Mouse (Mus musculus) limb, embryonic 13.5 days (tissue): Measurements from ENCODE around the gene Ccdc24. TPM values are rescaled to one million over a fixed set of nuclear protein-coding genes. Genes with fewer than 3 reads are reported as not detected.

ENCODE experiments used
- ATAC-seq: fragments of 200-750 bp; cut with Nextera tagmentation; 2 replicates; pipeline ENCODE4 v1.8.0; 2017; ENCODE audit warnings: low read depth, moderate number of reproducible peaks, moderate TSS enrichment; ENCODE audit not compliant: low FRiP score
- H3K27ac ChIP-seq: fragments of 300-500 bp; sonication (generic); 2 replicates; pipeline ENCODE4 v1.5.1; 2015; ENCODE audit warnings: inconsistent platforms, mild to moderate bottlenecking, moderate library complexity
- H3K27me3 ChIP-seq: fragments of 300-500 bp; sonication (generic); 2 replicates; pipeline ENCODE4 v1.6.1; 2015; ENCODE audit warnings: mild to moderate bottlenecking, inconsistent platforms
- H3K36me3 ChIP-seq: fragments of 300-500 bp; sonication (generic); 2 replicates; pipeline ENCODE4 v1.6.1; 2015; ENCODE audit warnings: inconsistent platforms, mild to moderate bottlenecking, moderate library complexity
- H3K4me1 ChIP-seq: fragments of 300-500 bp; sonication (generic); 2 replicates; pipeline ENCODE4 v1.6.1; 2015; ENCODE audit warnings: inconsistent platforms
- H3K4me2 ChIP-seq: fragments of 300-500 bp; sonication (generic); replicated peaks from 2 replicates; pipeline ENCODE4 v1.6.1; 2015; ENCODE audit warnings: inconsistent platforms, mild to moderate bottlenecking, moderate library complexity
- H3K4me3 ChIP-seq: fragments of 300-500 bp; sonication (generic); 2 replicates; pipeline ENCODE4 v1.5.1; 2015; ENCODE audit warnings: moderate library complexity, mild to moderate bottlenecking, inconsistent platforms
- H3K9ac ChIP-seq: fragments of 300-500 bp; sonication (generic); 2 replicates; pipeline ENCODE4 v1.6.1; 2015; ENCODE audit warnings: mild to moderate bottlenecking, inconsistent platforms
- H3K9me3 ChIP-seq: fragments of 300-500 bp; sonication (generic); 2 replicates; pipeline ENCODE4 v1.6.1; 2016; ENCODE audit warnings: inconsistent platforms
- WGBS: fragments of 180-500 bp; shearing (Covaris S2); methylation state at CpG from one replicate; pipeline ENCODE4 v1.1.7; 2015; 5-methylcytosine and 5-hydroxymethylcytosine counted together
- polyA plus RNA-seq: library from polyadenylated mRNA; unstranded; fragments of >200 nt; fragmentation: Nextera tagmentation; extraction: Ambion mirVana; gene quantifications from 2 replicates; pipeline ENCODE4 v1.2.1, GENCODE M21; 2015

The Ccdc24 gene
- polyA plus RNA-seq, 1 experiment from 2014 or later = 1.3 TPM

GRCm38 (mm10) chr4:117912131-117912561 is 39.8 kb upstream of the Ccdc24 start:
- 89% methylated on average over 13 of the region's 13 CpGs for WGBS

DNA sequence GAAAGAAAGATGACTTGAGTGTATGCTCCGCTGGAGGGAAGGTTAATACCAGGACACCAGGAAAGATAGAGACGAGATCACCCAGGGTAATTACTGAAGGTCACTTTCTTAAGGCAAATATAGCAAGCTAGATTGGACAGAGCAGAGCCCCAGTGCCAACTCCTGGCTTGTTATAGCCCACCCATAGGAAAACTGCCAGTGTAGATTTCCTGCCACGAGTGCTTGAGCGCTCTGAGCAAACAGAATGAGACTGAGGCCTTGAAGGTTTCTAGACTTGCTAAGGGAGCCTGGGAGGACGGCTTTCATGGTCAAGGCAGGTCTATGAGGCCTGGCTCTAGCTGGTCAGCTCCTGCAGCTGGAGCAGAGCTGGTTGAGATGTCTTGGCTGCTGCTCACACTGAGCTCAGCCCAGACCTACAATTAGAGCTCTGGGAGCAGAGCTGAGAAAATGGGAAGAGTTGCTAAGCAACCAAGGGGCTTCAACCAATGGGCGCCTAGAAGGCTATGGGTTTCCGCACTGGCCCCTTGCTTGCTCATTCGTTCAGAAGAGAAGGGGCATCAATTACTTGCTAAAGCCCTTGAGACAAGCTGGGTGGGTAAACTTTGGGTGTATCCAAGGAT is 36.6 kb upstream of the Ccdc24 start:
- Histone ChIP-seq H3K4me3 (no peak overlapping the region), H3K36me3 (peaks cover 72% of the 10 kb centered on the region), H3K27ac (no peak overlapping the region), H3K9me3 (no peaks in the 10 kb centered on the region), H3K27me3 (no peaks in the 10 kb centered on the region), H3K4me1 (peaks cover 23% of the 10 kb centered on the region), H3K4me2 (no peak overlapping the region), H3K9ac (no peak overlapping the region; the same call in 1 of the 2 replicates)
- WGBS = 77% methylated on average over 8 of the region's 8 CpGs
- ATAC-seq = no peak

More at GRCm38 (mm10) chr4:117912131-117912561, 39.8 kb upstream of the Ccdc24 start:
- H3K27ac ChIP-seq = no peak overlapping the region
- no peaks in the 10 kb centered on the region for H3K9me3 ChIP-seq
- H3K36me3 ChIP-seq = peaks cover 46% of the 10 kb centered on the region
- no peak overlapping the region for H3K4me3 ChIP-seq
- H3K4me1 ChIP-seq = peaks cover 37% of the 10 kb centered on the region
- ATAC-seq = no peak
- no peak overlapping the region for H3K9ac ChIP-seq
- no peaks in the 10 kb centered on the region for H3K27me3 ChIP-seq
- no peak overlapping the region for H3K4me2 ChIP-seq

- 94% methylated on average over 3 of the region's 3 CpGs for WGBS
- Histone ChIP-seq H3K9ac (no peak overlapping the region), H3K4me1 (peaks cover 9% of the 10 kb centered on the region), H3K27ac (no peak overlapping the region), H3K27me3 (no peaks in the 10 kb centered on the region), H3K4me3 (no peak overlapping the region), H3K9me3 (no peaks in the 10 kb centered on the region), H3K4me2 (no peak overlapping the region), H3K36me3 (peaks cover 85% of the 10 kb centered on the region)
- no peak for ATAC-seq
Observed at GRCm38 (mm10) chr4:117906196-117906595, 33.8 kb upstream of the Ccdc24 start.

DNA sequence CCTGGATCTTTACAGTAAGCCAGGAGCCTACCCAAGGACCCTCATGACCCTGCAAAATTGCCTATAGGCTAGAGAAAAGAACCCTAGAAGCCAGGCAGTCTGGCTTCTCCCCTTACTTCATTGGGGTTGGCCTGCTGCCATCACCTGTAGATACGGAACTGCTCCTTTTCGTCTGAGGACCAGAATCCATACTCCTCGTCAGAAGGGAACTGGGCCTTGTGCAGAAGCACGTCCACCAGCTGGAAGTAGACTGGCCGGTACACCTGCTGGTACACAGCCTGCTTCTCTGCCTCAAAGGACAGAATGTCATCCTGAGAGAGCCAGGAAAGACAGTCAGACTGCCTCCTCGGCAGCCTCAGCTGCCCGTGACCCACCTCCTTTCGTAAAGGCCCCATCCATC is 32.4 kb upstream of the Ccdc24 start:
- 91% methylated on average over 8 of the region's 8 CpGs for WGBS
- no peak for ATAC-seq
- Histone ChIP-seq H3K4me3 (no peak overlapping the region), H3K27me3 (no peaks in the 10 kb centered on the region), H3K9ac (no peak overlapping the region), H3K9me3 (no peaks in the 10 kb centered on the region), H3K4me1 (peaks cover 9% of the 10 kb centered on the region), H3K36me3 (peaks cover 85% of the 10 kb centered on the region), H3K4me2 (no peak overlapping the region), H3K27ac (no peak overlapping the region)

- H3K4me2 ChIP-seq = no peak overlapping the region
- H3K4me3 ChIP-seq = no peak overlapping the region
- WGBS = 93% methylated on average over 10 of the region's 10 CpGs
- H3K36me3 ChIP-seq = peaks cover 86% of the 10 kb centered on the region
- no peaks in the 10 kb centered on the region for H3K9me3 ChIP-seq
- no peak overlapping the region for H3K9ac ChIP-seq
- no peak overlapping the region for H3K27ac ChIP-seq
- H3K27me3 ChIP-seq = no peaks in the 10 kb centered on the region
- ATAC-seq = no peak
- H3K4me1 ChIP-seq = peaks cover 5% of the 10 kb centered on the region
Observed at GRCm38 (mm10) chr4:117904094-117904493, 31.7 kb upstream of the Ccdc24 start.

- Histone ChIP-seq H3K9ac (no peak overlapping the region), H3K4me2 (no peak overlapping the region), H3K9me3 (no peaks in the 10 kb centered on the region), H3K27ac (no peak overlapping the region), H3K27me3 (no peaks in the 10 kb centered on the region), H3K36me3 (peaks cover 91% of the 10 kb centered on the region), H3K4me1 (no peaks in the 10 kb centered on the region), H3K4me3 (no peak overlapping the region)
- no peak for ATAC-seq
- 78% methylated on average over 3 of the region's 3 CpGs for WGBS
Observed at GRCm38 (mm10) chr4:117898111-117898510, 25.8 kb upstream of the Ccdc24 start.

DNA sequence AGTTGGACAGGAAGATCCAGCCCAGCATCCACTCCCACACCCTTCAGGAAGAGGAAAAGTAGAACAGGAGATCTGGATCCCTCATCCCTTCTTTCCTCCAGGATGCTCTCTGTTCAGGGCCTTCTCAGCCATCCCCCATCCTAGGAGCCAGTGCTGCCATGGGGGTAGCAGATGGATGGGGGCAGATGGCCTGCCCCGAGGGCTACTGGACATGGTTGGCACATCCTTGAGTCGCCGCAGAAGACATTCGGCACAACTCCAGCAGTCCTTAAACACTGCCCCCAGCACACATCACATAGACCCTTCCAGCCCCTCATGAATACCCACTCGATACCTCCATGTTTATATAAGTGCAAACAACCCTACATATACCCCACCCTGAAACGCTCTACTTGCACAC is 23.7 kb upstream of the Ccdc24 start:
- 97% methylated on average over 6 of the region's 6 CpGs for WGBS
- Histone ChIP-seq H3K9ac (no peak overlapping the region), H3K27ac (no peak overlapping the region), H3K9me3 (no peaks in the 10 kb centered on the region), H3K4me2 (no peak overlapping the region), H3K36me3 (peaks cover 70% of the 10 kb centered on the region), H3K4me1 (peaks cover 8% of the 10 kb centered on the region), H3K27me3 (no peaks in the 10 kb centered on the region), H3K4me3 (no peak overlapping the region)
- ATAC-seq = no peak

- Histone ChIP-seq H3K4me2 (no peak overlapping the region), H3K36me3 (peaks cover 63% of the 10 kb centered on the region), H3K27me3 (no peaks in the 10 kb centered on the region), H3K4me3 (no peak overlapping the region), H3K27ac (no peak overlapping the region), H3K9ac (no peak overlapping the region), H3K9me3 (no peaks in the 10 kb centered on the region), H3K4me1 (peaks cover 11% of the 10 kb centered on the region)
- ATAC-seq = no peak
- WGBS = 75% methylated on average over 7 of the region's 7 CpGs
Observed at GRCm38 (mm10) chr4:117895339-117895738, 23.0 kb upstream of the Ccdc24 start.

GRCm38 (mm10) chr4:117894601-117895000 is 22.2 kb upstream of the Ccdc24 start:
- ATAC-seq = no peak
- H3K27ac ChIP-seq = no peak overlapping the region
- peaks cover 11% of the 10 kb centered on the region for H3K4me1 ChIP-seq
- H3K9me3 ChIP-seq = no peaks in the 10 kb centered on the region
- H3K27me3 ChIP-seq = no peaks in the 10 kb centered on the region
- no peak overlapping the region for H3K4me2 ChIP-seq
- no peak overlapping the region for H3K4me3 ChIP-seq
- 87% methylated on average over 8 of the region's 8 CpGs for WGBS
- H3K36me3 ChIP-seq = peaks cover 63% of the 10 kb centered on the region
- H3K9ac ChIP-seq = no peak overlapping the region

DNA sequence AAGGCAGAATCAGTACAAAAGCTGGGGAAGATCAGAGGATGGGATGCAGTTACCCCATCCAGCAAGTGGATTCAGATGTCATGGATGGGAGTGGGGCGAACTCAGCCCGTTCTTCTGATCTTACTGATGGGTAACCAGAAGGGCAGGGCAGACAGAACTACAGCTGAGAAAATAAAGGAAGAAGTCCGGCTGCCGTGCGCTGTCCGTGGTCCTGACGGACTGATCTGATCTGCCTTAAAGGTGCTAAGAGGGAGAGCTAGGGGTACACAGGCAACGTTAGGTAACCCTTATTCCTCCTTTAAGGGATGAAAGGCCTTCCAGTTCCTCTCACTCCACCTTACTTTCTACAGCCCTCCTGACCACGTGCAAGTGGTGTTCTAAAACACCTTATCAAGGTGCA is 21.0 kb upstream of the Ccdc24 start:
- no peak overlapping the region for H3K27ac ChIP-seq
- WGBS = 21% methylated on average over 9 of the region's 9 CpGs
- H3K27me3 ChIP-seq = no peaks in the 10 kb centered on the region
- H3K4me3 ChIP-seq = no peak overlapping the region
- peaks cover 11% of the 10 kb centered on the region for H3K4me1 ChIP-seq
- H3K4me2 ChIP-seq = no peak overlapping the region
- no peak for ATAC-seq
- peaks cover 58% of the 10 kb centered on the region for H3K36me3 ChIP-seq
- no peaks in the 10 kb centered on the region for H3K9me3 ChIP-seq
- H3K9ac ChIP-seq = no peak overlapping the region

DNA sequence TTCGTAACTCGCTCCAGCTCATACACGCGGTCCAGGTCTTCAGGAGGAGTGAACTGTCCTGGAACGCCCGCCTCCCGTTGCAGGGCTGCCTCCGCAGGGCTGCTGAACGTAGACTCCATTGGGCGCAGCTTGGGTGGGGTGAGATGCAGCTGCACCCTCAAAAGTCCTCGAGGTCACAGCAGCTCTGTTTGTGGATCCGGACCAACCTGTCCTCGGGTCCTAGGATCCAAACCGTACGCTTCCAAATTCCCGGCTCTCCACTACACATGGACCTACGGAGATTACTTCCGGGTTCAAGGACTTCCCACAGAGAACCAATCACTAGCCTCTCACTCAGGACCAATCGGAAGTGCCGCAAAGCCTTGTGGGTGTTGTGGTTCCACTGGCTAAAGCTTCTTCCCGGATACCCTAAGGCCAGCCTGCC is 19.4 kb upstream of the Ccdc24 start, which contains the start of gene Dph2:
Gene Dph2 (minus strand): TSS at position 295 of the 424 bp plus-strand sequence.
- peak; percentile 90 for ATAC-seq
- H3K9ac ChIP-seq = peak within 1 kb of the TSS; percentile 66
- H3K36me3 ChIP-seq = peaks cover 44% of the 10 kb centered on the region
- peak within 1 kb of the TSS; percentile 81 for H3K4me3 ChIP-seq
- peaks cover 13% of the 10 kb centered on the region for H3K4me1 ChIP-seq
- WGBS = under 1% methylated on average over 21 of the region's 21 CpGs
- no peak within 1 kb of the TSS for H3K27ac ChIP-seq
- peak within 1 kb of the TSS; percentile 93 for H3K4me2 ChIP-seq
- no peaks in the 10 kb centered on the region for H3K27me3 ChIP-seq
- H3K9me3 ChIP-seq = no peaks in the 10 kb centered on the region

- Histone ChIP-seq H3K4me1 (peaks cover 23% of the 10 kb centered on the region), H3K27ac (no peak overlapping the region), H3K9ac (no peak overlapping the region), H3K4me2 (peak overlapping the region; percentile 93), H3K4me3 (peak overlapping the region; percentile 81), H3K9me3 (no peaks in the 10 kb centered on the region), H3K27me3 (no peaks in the 10 kb centered on the region), H3K36me3 (peaks cover 36% of the 10 kb centered on the region)
- ATAC-seq = no peak
- WGBS = 87% methylated on average over 8 of the region's 8 CpGs
Observed at GRCm38 (mm10) chr4:117890750-117891149, 18.4 kb upstream of the Ccdc24 start.

GRCm38 (mm10) chr4:117890031-117890430 is 17.7 kb upstream of the Ccdc24 start:
- Histone ChIP-seq H3K4me1 (peaks cover 23% of the 10 kb centered on the region), H3K27me3 (no peaks in the 10 kb centered on the region), H3K9ac (no peak overlapping the region), H3K4me3 (no peak overlapping the region), H3K9me3 (no peaks in the 10 kb centered on the region), H3K4me2 (no peak overlapping the region), H3K27ac (no peak overlapping the region), H3K36me3 (peaks cover 36% of the 10 kb centered on the region)
- ATAC-seq = no peak
- WGBS = 89% methylated on average over 14 of the region's 14 CpGs
